Mouse (Mus musculus) frontal cortex, adult 2 months (tissue): ENCODE data around the gene Pclaf. TPM values are rescaled to one million over a fixed set of nuclear protein-coding genes. Genes with fewer than 3 reads are reported as not detected.

ENCODE experiments used
- polyA plus RNA-seq: library from polyadenylated mRNA; depleted of rRNA; stranded (reverse); fragments of >200 nt; gene quantifications from 2 replicates; pipeline ENCODE4 v1.2.3, GENCODE M21; 2012; rRNA removed

Pclaf gene
- polyA plus RNA-seq, 1 experiment: 0.96 TPM

Other genes with a start within 250 kb of the Pclaf start
- gene Oaz2, start 222.2 kb upstream of the Pclaf start, polyA plus RNA-seq: 220 and 229 TPM in 2 replicates
- gene Zfp609, start 62.7 kb upstream of the Pclaf start, polyA plus RNA-seq: 19.2 and 19.7 TPM in 2 replicates
- 19.9 and 25.8 TPM in 2 replicates for gene Trip4, start 18.6 kb downstream of the Pclaf start, polyA plus RNA-seq
- 20.3 and 22.4 TPM in 2 replicates for gene Csnk1g1, start 18.7 kb downstream of the Pclaf start, polyA plus RNA-seq
- gene Ppib, start 170.0 kb downstream of the Pclaf start, polyA plus RNA-seq: 239 and 279 TPM in 2 replicates
- 6.2 TPM in 2 replicates for gene Snx22, start 179.5 kb downstream of the Pclaf start, polyA plus RNA-seq
- gene Snx1, start 236.3 kb downstream of the Pclaf start, polyA plus RNA-seq: 89.1 and 93.5 TPM in 2 replicates
- 29.4 and 31.7 TPM in 2 replicates for gene Ciao2a, start 236.4 kb downstream of the Pclaf start, polyA plus RNA-seq